Mouse (Mus musculus) neural tube, embryonic 13.5 days (tissue): ENCODE measurements around the gene Ntn5. TPM values are rescaled to one million over a fixed set of nuclear protein-coding genes. Genes with fewer than 3 reads are reported as not detected.
A peak's percentile ranks its signal among the peaks of the same experiment; 100 is the strongest.

Experiments
- ATAC-seq: fragments of 200-750 bp; cut with Nextera tagmentation; 2 replicates; pipeline ENCODE4 v1.8.0; 2017; ENCODE audit warnings: low read depth, mild to moderate bottlenecking, moderate TSS enrichment, moderate library complexity
- H3K27ac ChIP-seq: fragments of 300-500 bp; sonication (generic); replicated peaks from 2 replicates; pipeline ENCODE4 v1.5.1; 2015; ENCODE audit warnings: moderate library complexity, mild to moderate bottlenecking, inconsistent platforms
- H3K27me3 ChIP-seq: fragments of 300-500 bp; sonication (generic); 2 replicates; pipeline ENCODE4 v1.6.1; 2015; ENCODE audit warnings: mild to moderate bottlenecking, inconsistent platforms
- H3K36me3 ChIP-seq: fragments of 300-500 bp; sonication (generic); 2 replicates; pipeline ENCODE4 v1.6.1; 2015; ENCODE audit warnings: mild to moderate bottlenecking, inconsistent platforms
- H3K4me1 ChIP-seq: fragments of 300-500 bp; sonication (generic); replicated peaks from 2 replicates; pipeline ENCODE4 v1.6.1; 2015; ENCODE audit warnings: inconsistent platforms
- H3K4me2 ChIP-seq: fragments of 300-500 bp; sonication (generic); 2 replicates; pipeline ENCODE4 v1.6.1; 2015; ENCODE audit warnings: inconsistent platforms, mild to moderate bottlenecking, moderate library complexity
- H3K4me3 ChIP-seq: fragments of 300-500 bp; sonication (generic); 2 replicates; pipeline ENCODE4 v1.5.1; 2015; ENCODE audit warnings: mild to moderate bottlenecking, inconsistent platforms
- H3K9ac ChIP-seq: fragments of 300-500 bp; sonication (generic); 2 replicates; pipeline ENCODE4 v1.6.1; 2015; ENCODE audit warnings: moderate library complexity, mild to moderate bottlenecking, inconsistent platforms
- H3K9me3 ChIP-seq: fragments of 300-500 bp; sonication (generic); 2 replicates; pipeline ENCODE4 v1.6.1; 2016; ENCODE audit warnings: inconsistent platforms
- WGBS: fragments of 180-500 bp; shearing (Covaris S2); methylation state at CpG from one replicate; pipeline ENCODE4 v1.1.7; 2015; 5-methylcytosine and 5-hydroxymethylcytosine counted together
- polyA plus RNA-seq: library from polyadenylated mRNA; unstranded; fragments of >200 nt; fragmentation: Nextera tagmentation; extraction: Ambion mirVana; gene quantifications from 2 replicates; pipeline ENCODE4 v1.2.1, GENCODE M21; 2015

Ntn5 gene
- polyA plus RNA-seq, 1 experiment from 2014 or later, result 2.6 TPM

GRCm38 (mm10) chr7:45665303-45666138, 18.3 kb upstream of the Ntn5 start:
- 63% methylated on average over 13 of the region's 13 CpGs for WGBS
- no peak overlapping the region for H3K9ac ChIP-seq
- H3K4me1 ChIP-seq, result peaks cover 3% of the 10 kb centered on the region; the same call in 1 of the 2 replicates
- no peak overlapping the region for H3K4me2 ChIP-seq
- H3K9me3 ChIP-seq, result no peaks in the 10 kb centered on the region
- no peak overlapping the region for H3K27ac ChIP-seq
- H3K4me3 ChIP-seq, result no peak overlapping the region
- no peak for ATAC-seq
- no peaks in the 10 kb centered on the region for H3K36me3 ChIP-seq
- no peaks in the 10 kb centered on the region for H3K27me3 ChIP-seq

GRCm38 (mm10) chr7:45666161-45666560, 17.7 kb upstream of the Ntn5 start, which contains the start of gene Fut2:
Fut2 (minus strand) TSS chr7:45666394.
- Histone ChIP-seq H3K9me3 (no peaks in the 10 kb centered on the region), H3K27me3 (no peaks in the 10 kb centered on the region), H3K4me1 (peaks cover 3% of the 10 kb centered on the region; the same call in 1 of the 2 replicates), H3K4me3 (no peak within 1 kb of the TSS), H3K27ac (no peak within 1 kb of the TSS), H3K36me3 (no peaks in the 10 kb centered on the region), H3K4me2 (no peak within 1 kb of the TSS), H3K9ac (no peak within 1 kb of the TSS)
- ATAC-seq, result no peak
- 87% methylated on average over 7 of the region's 7 CpGs for whole genome bisulfite sequencing

- Histone ChIP-seq H3K27me3 (no peaks in the 10 kb centered on the region), H3K9ac (no peak overlapping the region), H3K27ac (no peak overlapping the region), H3K9me3 (no peaks in the 10 kb centered on the region), H3K4me3 (no peak overlapping the region), H3K4me2 (no peak overlapping the region), H3K36me3 (no peaks in the 10 kb centered on the region), H3K4me1 (peaks cover 3% of the 10 kb centered on the region; the same call in 1 of the 2 replicates)
- no peak for ATAC-seq
- WGBS, result 73% methylated on average over 14 of the region's 14 CpGs
Measured at GRCm38 (mm10) chr7:45667761-45668160, 16.1 kb upstream of the Ntn5 start.

GRCm38 (mm10) chr7:45668921-45669320, 14.9 kb upstream of the Ntn5 start:
- H3K4me1 ChIP-seq, result peaks cover 3% of the 10 kb centered on the region; the same call in 1 of the 2 replicates
- no peak overlapping the region for H3K4me3 ChIP-seq
- no peaks in the 10 kb centered on the region for H3K36me3 ChIP-seq
- no peaks in the 10 kb centered on the region for H3K27me3 ChIP-seq
- no peak overlapping the region for H3K9ac ChIP-seq
- H3K4me2 ChIP-seq, result no peak overlapping the region
- no peaks in the 10 kb centered on the region for H3K9me3 ChIP-seq
- 93% methylated on average over 9 of the region's 9 CpGs for WGBS
- no peak for ATAC-seq
- H3K27ac ChIP-seq, result no peak overlapping the region

GRCm38 (mm10) chr7:45677627-45678295, 6.1 kb upstream of the Ntn5 start:
- 72% methylated on average over 7 of the region's 7 CpGs for WGBS
- H3K4me3 ChIP-seq, result no peak overlapping the region
- no peak overlapping the region for H3K27ac ChIP-seq
- ATAC-seq, result no peak
- no peak overlapping the region for H3K9ac ChIP-seq
- H3K4me1 ChIP-seq, result peaks cover 7% of the 10 kb centered on the region; the same call in 1 of the 2 replicates
- H3K4me2 ChIP-seq, result no peak overlapping the region
- no peaks in the 10 kb centered on the region for H3K9me3 ChIP-seq
- H3K36me3 ChIP-seq, result no peaks in the 10 kb centered on the region
- H3K27me3 ChIP-seq, result no peaks in the 10 kb centered on the region

- no peaks in the 10 kb centered on the region for H3K36me3 ChIP-seq
- no peak for ATAC-seq
- 92% methylated on average over 14 of the region's 14 CpGs for WGBS
Measured at GRCm38 (mm10) chr7:45678513-45678912, 5.3 kb upstream of the Ntn5 start.

GRCm38 (mm10) chr7:45679966-45680621, 3.7 kb upstream of the Ntn5 start:
- 72% methylated on average over 14 of the region's 14 CpGs for WGBS
- no peak overlapping the region for H3K4me2 ChIP-seq

More at GRCm38 (mm10) chr7:45678513-45678912, 5.3 kb upstream of the Ntn5 start:
- H3K4me2 ChIP-seq, result no peak overlapping the region
- H3K27me3 ChIP-seq, result no peaks in the 10 kb centered on the region
- H3K9me3 ChIP-seq, result no peaks in the 10 kb centered on the region
- H3K27ac ChIP-seq, result no peak overlapping the region
- no peak overlapping the region for H3K9ac ChIP-seq
- peaks cover 11% of the 10 kb centered on the region; the same call in 1 of the 2 replicates for H3K4me1 ChIP-seq
- H3K4me3 ChIP-seq, result no peak overlapping the region

GRCm38 (mm10) chr7:45681046-45681736, 2.6 kb upstream of the Ntn5 start:
- H3K4me2 ChIP-seq, result no peak overlapping the region

More at GRCm38 (mm10) chr7:45679966-45680621, 3.7 kb upstream of the Ntn5 start:
- Histone ChIP-seq H3K9ac (no peak overlapping the region), H3K27me3 (no peaks in the 10 kb centered on the region), H3K36me3 (no peaks in the 10 kb centered on the region), H3K4me1 (peaks cover 11% of the 10 kb centered on the region; the same call in 1 of the 2 replicates), H3K9me3 (no peaks in the 10 kb centered on the region), H3K27ac (no peak overlapping the region), H3K4me3 (no peak overlapping the region)
- no peak for ATAC-seq

GRCm38 (mm10) chr7:45682144-45683126, 1.4 kb upstream of the Ntn5 start:
- ATAC-seq, result peak; percentile 82
- H3K9ac ChIP-seq, result peak overlapping the region; percentile 43; the same call in 1 of the 2 replicates

More at GRCm38 (mm10) chr7:45681046-45681736, 2.6 kb upstream of the Ntn5 start:
- Histone ChIP-seq H3K4me1 (peaks cover 19% of the 10 kb centered on the region), H3K27me3 (no peaks in the 10 kb centered on the region), H3K9me3 (no peaks in the 10 kb centered on the region), H3K27ac (no peak overlapping the region), H3K9ac (no peak overlapping the region), H3K4me3 (no peak overlapping the region), H3K36me3 (no peaks in the 10 kb centered on the region)
- ATAC-seq, result no peak
- 85% methylated on average over 8 of the region's 8 CpGs for WGBS

GRCm38 (mm10) chr7:45685811-45686210, 2.0 kb downstream of the Ntn5 start:
- no peak overlapping the region for H3K4me3 ChIP-seq
- no peaks in the 10 kb centered on the region; the same call in 1 of the 2 replicates for H3K27me3 ChIP-seq
- H3K9me3 ChIP-seq, result no peaks in the 10 kb centered on the region

More at GRCm38 (mm10) chr7:45682144-45683126, 1.4 kb upstream of the Ntn5 start:
- Histone ChIP-seq H3K27me3 (no peaks in the 10 kb centered on the region), H3K4me1 (peaks cover 31% of the 10 kb centered on the region), H3K9me3 (no peaks in the 10 kb centered on the region), H3K4me3 (no peak overlapping the region), H3K36me3 (no peaks in the 10 kb centered on the region), H3K27ac (peak overlapping the region; percentile 35; the same call in 1 of the 2 replicates), H3K4me2 (peak overlapping the region; percentile 40)
- WGBS, result 31% methylated on average over 14 of the region's 14 CpGs

More at GRCm38 (mm10) chr7:45685811-45686210, 2.0 kb downstream of the Ntn5 start:
- no peak for ATAC-seq
- H3K4me2 ChIP-seq, result no peak overlapping the region
- H3K4me1 ChIP-seq, result peaks cover 31% of the 10 kb centered on the region
- H3K9ac ChIP-seq, result no peak overlapping the region
- H3K36me3 ChIP-seq, result no peaks in the 10 kb centered on the region
- no peak overlapping the region for H3K27ac ChIP-seq
- WGBS, result 63% methylated on average over 10 of the region's 10 CpGs
